Mouse (Mus musculus) frontal cortex, adult 2 months (tissue): Measurements from ENCODE around the gene Gm10477. TPM values are rescaled to one million over a fixed set of nuclear protein-coding genes. Genes with fewer than 3 reads are reported as not detected.
"Not testable (repeated sequence)": the region's sequence is repeated elsewhere in the genome, so short reads cannot be mapped to it uniquely, and the experiment has no call there.

Experiments used
- DNase-seq, 2 experiments: peaks; one replicate each; pipeline ENCODE4 v3.0.0; 2022; ENCODE audit warnings: low spot score in 1 of 2; ENCODE audit errors: extremely low spot score in 1 of 2
- polyA plus RNA-seq: library from polyadenylated mRNA; depleted of rRNA; stranded (reverse); fragments of >200 nt; gene quantifications from 2 replicates; pipeline ENCODE4 v1.2.3, GENCODE M21; 2012; rRNA removed

Gm10477 gene
- polyA plus RNA-seq, result not detected in 2 replicates

DNA sequence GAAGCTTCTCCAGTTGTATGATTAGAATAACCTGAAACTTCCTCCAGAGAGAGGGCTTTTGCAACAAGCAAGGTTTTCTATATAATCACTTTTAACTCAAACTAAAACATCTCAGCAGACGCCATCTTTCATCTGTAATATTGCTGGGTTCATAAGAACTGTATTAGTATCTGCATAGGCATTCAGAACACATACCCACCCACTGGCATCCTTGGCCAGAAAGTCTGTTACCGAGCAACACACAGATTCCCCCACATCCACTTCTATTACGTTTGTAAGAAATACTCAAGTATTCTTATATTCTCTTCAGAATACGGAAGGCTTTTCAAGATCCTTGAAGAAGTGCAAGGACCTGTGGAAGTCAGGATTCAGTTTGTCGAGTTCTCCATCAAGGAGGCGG, at the start of gene Gm10477:
Gm10477 (plus strand) TSS at position 301 of the 400 bp plus-strand sequence.
- not testable (repeated sequence) for DNase-seq

DNA sequence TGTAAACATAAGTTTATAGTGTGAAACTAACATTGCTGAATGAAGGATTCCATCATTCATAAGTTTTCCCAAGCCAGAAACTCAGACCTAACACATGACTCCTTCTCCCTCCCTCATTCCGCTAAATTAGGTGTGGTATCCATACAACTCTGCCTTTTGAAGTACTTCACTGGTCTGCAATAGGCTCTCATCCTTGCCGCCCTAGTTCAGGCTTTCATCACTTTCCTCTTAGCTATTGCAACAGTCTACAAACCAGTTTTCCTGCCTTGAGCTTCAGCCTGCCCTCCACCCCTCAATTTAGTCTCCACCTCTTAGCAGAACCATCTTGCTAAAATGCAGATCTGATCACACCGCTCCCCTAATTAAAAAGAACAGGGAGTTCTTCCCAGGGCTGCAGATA, 47.0 kb upstream of the Gm10477 start:
- DNase-seq, result no peak

DNA sequence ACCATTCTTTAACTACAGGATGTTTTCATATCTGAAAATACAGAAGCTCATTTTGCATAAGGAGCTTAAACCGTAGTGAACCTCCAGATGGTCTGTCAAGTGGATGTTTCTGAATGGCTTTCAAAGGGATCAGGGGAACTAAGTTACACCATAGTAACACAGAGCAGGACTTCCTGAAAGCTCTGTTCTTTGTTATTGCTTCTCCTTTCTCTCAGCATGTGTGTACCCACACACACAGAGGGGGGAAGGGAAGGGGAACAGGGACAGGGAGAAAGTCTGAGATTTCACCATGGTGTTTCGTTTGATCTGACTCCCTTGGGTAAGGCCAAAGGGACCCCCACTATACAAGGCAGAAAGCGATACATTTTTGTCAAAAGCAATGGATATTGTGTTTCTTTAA, 42.6 kb upstream of the Gm10477 start:
- no peak for DNase-seq

DNA sequence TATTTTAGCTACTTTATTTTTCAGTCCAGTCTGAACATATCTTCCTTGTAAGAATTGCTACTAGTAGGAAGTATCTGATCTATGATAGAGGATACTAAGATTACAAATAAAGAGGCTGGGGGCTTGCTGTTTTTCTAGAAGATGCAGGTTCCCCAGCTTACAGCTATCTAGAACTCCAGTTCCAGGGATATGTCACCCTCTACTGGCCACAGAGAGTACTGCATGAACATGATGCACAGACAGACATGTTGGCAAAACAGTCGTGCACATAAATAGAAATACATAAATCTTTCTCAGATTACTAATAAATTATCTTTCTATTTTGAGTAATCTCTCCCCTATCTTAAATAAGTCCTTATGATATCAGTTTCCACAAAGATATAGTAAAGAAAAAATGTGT, 34.8 kb upstream of the Gm10477 start:
- DNase-seq, result peak; percentile 38 to 88

DNA sequence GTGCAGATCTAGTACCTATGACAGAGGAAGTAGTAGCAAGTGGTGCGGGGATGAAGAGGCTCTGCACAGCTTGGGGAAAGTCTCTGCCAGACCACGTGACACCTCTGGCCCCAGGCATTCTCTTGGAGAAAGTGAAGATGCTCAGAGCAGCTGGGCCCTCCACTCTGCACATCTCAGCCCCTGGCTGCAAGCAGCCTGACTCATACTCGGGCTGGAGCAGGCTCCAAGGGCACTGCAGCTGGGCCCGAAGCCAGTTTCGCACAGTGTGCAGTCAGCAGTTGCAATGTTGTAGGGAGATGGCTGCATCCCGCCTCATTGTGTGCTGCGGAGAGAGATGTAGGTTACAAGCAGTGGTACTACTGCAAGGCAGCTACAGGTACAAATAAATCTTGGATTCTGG, 27.3 kb upstream of the Gm10477 start:
- DNase-seq, result no peak

DNA sequence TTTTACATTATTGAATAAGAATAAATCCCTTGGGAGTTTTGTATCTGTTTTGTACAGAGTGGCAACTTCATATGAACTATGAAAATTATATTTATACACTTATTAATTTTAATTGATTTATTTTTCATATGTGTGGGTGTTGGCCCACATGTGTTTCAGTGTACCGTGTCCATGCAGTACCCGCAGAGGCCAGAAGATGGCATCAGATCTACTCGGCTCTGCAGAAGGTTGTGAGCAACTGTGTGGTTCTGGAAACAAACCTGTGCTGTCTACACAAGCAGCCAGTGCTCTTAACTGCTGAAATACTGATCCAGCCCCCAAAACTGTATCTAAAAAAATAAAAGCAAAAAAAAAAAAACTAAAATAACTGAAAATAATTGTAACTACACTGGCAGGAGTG, 6.7 kb downstream of the Gm10477 start:
- peak; percentile 9 to 78 for DNase-seq

DNA sequence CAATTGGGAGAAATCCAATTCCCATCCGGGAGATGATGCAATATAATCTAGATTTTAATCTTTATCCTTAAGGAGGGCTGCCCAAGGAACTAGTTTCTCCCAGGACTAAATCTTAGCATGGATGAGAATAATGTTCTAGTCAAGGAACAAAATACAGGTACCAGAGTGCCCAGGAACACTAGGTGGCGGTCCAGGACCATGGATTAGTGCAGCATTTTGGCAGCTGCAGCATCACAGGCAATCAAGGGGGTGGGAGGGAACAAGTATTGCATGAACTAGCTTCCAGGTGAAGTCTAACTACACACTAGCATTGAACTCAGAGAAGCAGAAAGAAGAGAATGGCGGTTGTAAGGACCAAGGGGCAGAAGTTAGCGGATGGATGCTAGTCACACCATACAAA, 12.6 kb downstream of the Gm10477 start:
- peak in 1 of 2 experiments; percentile 55 for DNase-seq

DNA sequence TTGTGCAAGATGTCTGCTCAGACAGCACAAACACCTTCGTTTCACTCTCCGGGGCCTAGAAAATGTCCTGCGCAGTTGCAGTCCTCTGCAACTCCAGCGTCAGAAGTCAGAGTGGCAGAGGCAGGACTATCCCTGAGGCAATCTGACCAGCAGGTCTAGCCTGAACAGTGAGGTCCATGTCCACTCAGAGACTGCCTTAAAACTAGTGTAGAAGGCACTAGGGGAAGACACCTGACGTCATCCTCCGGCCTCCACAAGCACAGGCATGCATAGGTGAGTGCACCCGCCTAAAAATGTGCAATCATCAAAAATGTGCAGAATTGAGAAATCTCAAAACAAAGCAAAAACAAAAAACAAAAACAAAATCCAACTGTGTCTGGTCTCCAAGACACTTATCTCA, 25.0 kb downstream of the Gm10477 start, which contains the start of gene Gm648:
Gm648 (minus strand) TSS at position 101 of the 400 bp plus-strand sequence.
- no peak for DNase-seq

DNA sequence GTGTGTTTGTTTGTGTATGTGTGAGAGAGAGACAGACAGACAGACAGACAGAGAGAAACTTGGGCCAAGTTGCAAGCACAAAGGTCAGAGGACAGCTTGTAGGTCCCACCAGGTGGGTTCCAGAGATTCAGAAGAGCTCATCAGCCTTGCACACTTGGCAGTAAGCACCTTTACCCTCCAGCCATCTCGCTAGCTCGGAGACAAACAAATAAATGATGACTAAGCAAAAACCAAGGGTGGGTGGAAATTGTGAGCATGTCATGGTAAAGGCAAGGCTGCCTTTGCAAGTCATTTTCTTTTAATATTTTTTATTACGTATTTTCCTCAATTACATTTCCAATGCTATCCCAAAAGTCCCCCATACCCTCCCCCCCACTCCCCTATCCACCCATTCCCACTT, 29.0 kb downstream of the Gm10477 start:
- no peak for DNase-seq

DNA sequence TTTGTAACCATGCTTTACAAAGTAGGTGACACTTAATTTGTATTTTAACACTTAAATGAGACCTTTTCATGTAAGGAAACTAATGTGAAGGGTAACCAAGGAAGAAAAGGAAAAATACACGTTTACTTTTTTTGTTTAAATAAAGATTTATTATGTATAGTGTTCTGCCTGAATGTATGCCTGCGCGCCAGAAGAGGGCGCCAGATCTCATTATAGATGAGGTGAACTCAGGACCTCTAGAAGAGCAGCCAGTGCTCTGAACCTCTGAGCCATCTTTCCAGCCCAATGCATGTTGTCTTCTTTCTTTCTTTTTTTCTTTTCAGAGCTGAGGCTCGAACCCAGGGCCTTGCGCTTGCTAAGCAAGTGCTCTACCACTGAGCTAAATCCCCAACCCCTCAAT, 47.9 kb downstream of the Gm10477 start:
- no peak for DNase-seq

Other genes with a start within 250 kb of the Gm10477 start
- 3.2 and 3.3 TPM in 2 replicates for gene Zfp449, start 178.3 kb upstream of the Gm10477 start, polyA plus RNA-seq
- 15.0 and 19.2 TPM in 2 replicates for gene Smim10l2a, start 150.2 kb upstream of the Gm10477 start, polyA plus RNA-seq
- not detected in 2 replicates for gene Gm2174, start 76.8 kb upstream of the Gm10477 start, polyA plus RNA-seq
- gene Ints6l, start 69.9 kb upstream of the Gm10477 start, polyA plus RNA-seq, result 71.6 and 84.1 TPM in 2 replicates
- gene Gm648, start 24.9 kb downstream of the Gm10477 start, polyA plus RNA-seq, result 0.17 TPM in 1 of 2 replicates, not detected in the other
- 22.4 and 23.2 TPM in 2 replicates for gene Mmgt1, start 73.3 kb downstream of the Gm10477 start, polyA plus RNA-seq
- 64.8 and 73.8 TPM in 2 replicates for gene Slc9a6, start 85.0 kb downstream of the Gm10477 start, polyA plus RNA-seq
- 249 and 284 TPM in 2 replicates for gene Fhl1, start 207.0 kb downstream of the Gm10477 start, polyA plus RNA-seq